Mouse (Mus musculus): ENCODE measurements around the gene Xylt2. TPM values are rescaled to one million over a fixed set of nuclear protein-coding genes. Genes with fewer than 3 reads are reported as not detected.
"Not testable (repeated sequence)": the region's sequence is repeated elsewhere in the genome, so short reads cannot be mapped to it uniquely, and the experiment has no call there.

Gene Xylt2
- polyA plus RNA-seq, 1 experiment from 2014 or later: 13.0 TPM

DNA sequence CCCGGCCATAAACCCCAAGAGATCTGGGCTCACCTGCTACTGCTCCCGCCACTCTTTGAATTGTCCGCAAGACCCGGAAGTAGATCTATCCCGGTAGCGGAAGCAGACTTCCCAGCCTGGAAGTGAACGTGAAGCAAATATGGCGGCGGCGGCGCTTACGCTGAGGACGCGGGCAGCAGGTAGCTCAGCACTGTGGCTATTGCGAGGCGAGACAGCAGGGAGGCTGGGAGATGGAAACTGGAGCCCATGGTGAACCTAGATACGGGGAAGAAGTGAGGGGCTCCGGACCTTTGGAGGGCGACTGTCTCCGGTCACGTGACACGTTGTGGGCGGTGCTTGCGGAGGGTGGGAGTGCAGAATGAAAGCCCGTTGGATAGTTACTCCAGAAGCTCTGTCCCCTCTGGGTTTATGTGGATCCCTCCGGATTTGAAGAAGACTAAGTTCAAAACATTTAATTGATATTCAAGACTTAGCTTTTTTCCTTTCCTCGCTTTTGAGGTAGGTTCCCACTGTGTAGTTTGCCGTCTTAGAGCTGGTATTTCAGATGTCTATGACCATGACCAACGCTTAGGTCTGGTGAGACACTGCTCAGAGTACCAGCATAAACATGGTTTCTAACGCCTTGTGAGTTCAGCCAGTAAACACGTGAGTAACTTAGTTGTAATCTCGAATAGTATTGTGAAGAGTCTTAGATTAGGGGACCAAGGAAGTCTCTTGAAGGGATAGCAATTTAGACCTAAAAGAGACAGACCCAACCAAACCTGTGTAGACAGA lies 23.5 kb downstream of the Xylt2 start, which contains the start of the genes Mrpl27 and Eme1:
Mrpl27 (plus strand) TSS at position 105 of the 774 bp plus-strand sequence.
Eme1 (minus strand) TSS at position 302 of the 774 bp plus-strand sequence.
- Histone ChIP-seq H3K27ac (ENCODE audit: low read depth, low read length) (peak within 1 kb of the TSS; percentile 86), H3K4me2 (ENCODE audit: low read length) (peak within 1 kb of the TSS; percentile 82), H3K9ac (ENCODE audit: low read depth, low read length) (peak within 1 kb of the TSS; percentile 60), H3K4me1 (ENCODE audit: control insufficient read depth, insufficient read depth, low read depth, low read length) (peaks cover 11% of the 10 kb centered on the region), H3K27me3 (replicated peaks; ENCODE audit: control insufficient read depth, insufficient read depth, low read length) (no peaks in the 10 kb centered on the region), H3K9me3 (ENCODE audit: control insufficient read depth, low read length) (no peaks in the 10 kb centered on the region), H3K4me3 (ENCODE audit: low read length) (peak within 1 kb of the TSS; percentile 48), H3K36me3 (ENCODE audit: control insufficient read depth, insufficient read depth, low read length) (no peaks in the 10 kb centered on the region; the same call in 1 of the 2 replicates)
- under 1% methylated on average over 32 of the region's 32 CpGs for WGBS
- peak; percentile 93 for ATAC-seq

DNA sequence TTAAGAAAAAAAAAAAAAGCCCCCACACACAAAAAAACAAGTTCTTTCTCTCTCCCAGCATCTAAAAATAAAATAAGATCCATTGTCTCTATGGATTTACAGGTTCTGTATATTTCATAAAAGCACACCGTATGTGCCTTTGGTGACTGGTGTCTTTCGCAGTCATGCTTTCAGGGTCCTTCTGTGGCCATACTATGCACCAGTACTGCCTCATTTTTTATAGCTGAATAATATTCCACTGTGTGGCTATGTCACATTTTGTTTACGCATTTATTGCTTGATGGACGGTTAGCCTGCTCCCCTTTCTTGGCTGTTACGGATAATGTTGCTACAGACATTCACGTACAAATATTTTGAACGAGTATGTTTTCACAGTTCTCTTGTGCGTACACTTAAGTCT lies 24.3 kb downstream of the Xylt2 start:
- H3K27me3 ChIP-seq (replicated peaks; ENCODE audit: control insufficient read depth, insufficient read depth, low read length): no peaks in the 10 kb centered on the region
- peak overlapping the region; percentile 48 for H3K4me3 ChIP-seq (ENCODE audit: low read length)
- peaks cover 11% of the 10 kb centered on the region for H3K4me1 ChIP-seq (ENCODE audit: control insufficient read depth, insufficient read depth, low read depth, low read length)
- H3K4me2 ChIP-seq (ENCODE audit: low read length): peak overlapping the region; percentile 69
- H3K36me3 ChIP-seq (ENCODE audit: control insufficient read depth, insufficient read depth, low read length): no peaks in the 10 kb centered on the region; the same call in 1 of the 2 replicates
- no peaks in the 10 kb centered on the region for H3K9me3 ChIP-seq (ENCODE audit: control insufficient read depth, low read length)
- 49% methylated on average over 8 of the region's 8 CpGs for WGBS
- ATAC-seq: no peak
- no peak overlapping the region for H3K9ac ChIP-seq (ENCODE audit: low read depth, low read length)
- H3K27ac ChIP-seq (ENCODE audit: low read depth, low read length): no peak overlapping the region

DNA sequence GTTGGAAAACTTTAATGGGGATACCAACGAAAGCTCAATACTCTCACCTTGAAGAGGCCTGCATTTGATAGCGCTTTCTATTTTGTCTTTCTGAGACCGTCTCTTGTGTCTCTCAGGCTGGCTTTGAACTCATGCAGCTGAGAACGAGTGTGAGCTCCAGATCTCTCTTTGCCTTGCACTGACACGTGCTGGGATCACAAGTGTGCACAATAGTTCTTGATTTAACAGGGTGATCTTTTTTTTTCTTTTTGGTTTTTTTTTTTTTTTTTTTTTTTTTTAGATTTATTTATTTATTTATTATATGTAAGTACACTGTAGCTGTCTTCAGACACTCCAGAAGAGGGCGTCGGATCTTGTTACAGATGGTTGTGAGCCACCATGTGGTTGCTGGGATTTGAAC lies 26.1 kb downstream of the Xylt2 start:
- H3K27ac ChIP-seq (ENCODE audit: low read depth, low read length); ATAC-seq: not testable (repeated sequence)
- WGBS: 95% methylated on average over 5 of the region's 7 CpGs

GRCm38 (mm10) chr11:94646457-94646856 lies 30.9 kb downstream of the Xylt2 start:
- H3K27me3 ChIP-seq (replicated peaks; ENCODE audit: control insufficient read depth, insufficient read depth, low read length): no peaks in the 10 kb centered on the region
- H3K27ac ChIP-seq (ENCODE audit: low read depth, low read length): no peak overlapping the region
- no peaks in the 10 kb centered on the region for H3K9me3 ChIP-seq (ENCODE audit: control insufficient read depth, low read length)
- no peak overlapping the region for H3K4me3 ChIP-seq (ENCODE audit: low read length)
- peaks cover 27% of the 10 kb centered on the region for H3K36me3 ChIP-seq (ENCODE audit: control insufficient read depth, insufficient read depth, low read length)
- H3K4me2 ChIP-seq (ENCODE audit: low read length): no peak overlapping the region
- WGBS: 94% methylated on average over 4 of the region's 4 CpGs
- H3K4me1 ChIP-seq (ENCODE audit: control insufficient read depth, insufficient read depth, low read depth, low read length): no peaks in the 10 kb centered on the region
- no peak overlapping the region for H3K9ac ChIP-seq (ENCODE audit: low read depth, low read length)
- ATAC-seq: no peak

More for the DNA sequence above, 26.1 kb downstream of the Xylt2 start:
- not testable (repeated sequence) for H3K9ac ChIP-seq (ENCODE audit: low read depth, low read length); H3K27me3 ChIP-seq (replicated peaks; ENCODE audit: control insufficient read depth, insufficient read depth, low read length); H3K4me3 ChIP-seq (ENCODE audit: low read length); H3K9me3 ChIP-seq (ENCODE audit: control insufficient read depth, low read length); H3K4me2 ChIP-seq (ENCODE audit: low read length); H3K36me3 ChIP-seq (ENCODE audit: control insufficient read depth, insufficient read depth, low read length)
- H3K4me1 ChIP-seq (ENCODE audit: control insufficient read depth, insufficient read depth, low read depth, low read length): peaks cover 11% of the 10 kb centered on the region

DNA sequence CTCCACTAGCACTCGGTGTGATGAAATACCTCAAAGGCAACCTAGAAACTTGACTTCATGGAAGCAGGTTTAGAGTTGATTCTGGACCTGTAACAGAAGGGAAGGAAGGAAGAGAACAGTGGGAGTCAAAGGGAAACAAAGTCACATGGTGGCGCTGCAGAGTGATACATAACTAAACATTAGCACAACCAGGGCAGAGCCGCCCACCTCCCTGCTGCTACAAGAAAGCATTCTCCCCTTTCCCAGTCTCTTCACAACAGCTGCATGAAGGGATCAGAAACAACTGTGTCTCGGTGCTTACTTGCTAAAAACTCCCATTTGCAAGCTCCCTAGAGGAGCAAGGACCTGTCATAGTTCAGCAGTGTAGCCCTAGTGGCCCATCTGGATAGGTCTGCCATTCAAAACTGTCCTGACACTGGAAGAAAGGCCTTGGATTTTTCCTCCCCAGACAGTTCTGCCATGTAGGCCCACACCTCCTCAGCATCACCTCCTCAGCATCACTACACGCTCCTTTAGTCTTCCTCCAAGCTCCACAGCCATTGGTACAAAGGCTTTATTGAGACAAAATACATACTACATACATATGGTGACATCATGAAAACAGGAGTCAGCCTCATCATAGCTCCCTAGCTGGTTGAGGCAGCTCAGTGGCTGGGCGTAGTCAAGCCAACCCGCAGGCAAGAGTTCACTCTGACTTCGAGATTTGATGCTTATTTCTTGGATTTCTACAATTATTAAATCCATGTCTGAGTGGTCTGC lies 32.7 kb downstream of the Xylt2 start:
- H3K4me1 ChIP-seq (ENCODE audit: control insufficient read depth, insufficient read depth, low read depth, low read length): no peaks in the 10 kb centered on the region
- H3K36me3 ChIP-seq (ENCODE audit: control insufficient read depth, insufficient read depth, low read length): peaks cover 37% of the 10 kb centered on the region
- no peaks in the 10 kb centered on the region for H3K27me3 ChIP-seq (replicated peaks; ENCODE audit: control insufficient read depth, insufficient read depth, low read length)
- no peak overlapping the region for H3K9ac ChIP-seq (ENCODE audit: low read depth, low read length)
- H3K27ac ChIP-seq (ENCODE audit: low read depth, low read length): no peak overlapping the region
- H3K4me3 ChIP-seq (ENCODE audit: low read length): no peak overlapping the region
- ATAC-seq: no peak
- no peaks in the 10 kb centered on the region for H3K9me3 ChIP-seq (ENCODE audit: control insufficient read depth, low read length)
- WGBS: 87% methylated on average over 8 of the region's 8 CpGs
- no peak overlapping the region for H3K4me2 ChIP-seq (ENCODE audit: low read length)

DNA sequence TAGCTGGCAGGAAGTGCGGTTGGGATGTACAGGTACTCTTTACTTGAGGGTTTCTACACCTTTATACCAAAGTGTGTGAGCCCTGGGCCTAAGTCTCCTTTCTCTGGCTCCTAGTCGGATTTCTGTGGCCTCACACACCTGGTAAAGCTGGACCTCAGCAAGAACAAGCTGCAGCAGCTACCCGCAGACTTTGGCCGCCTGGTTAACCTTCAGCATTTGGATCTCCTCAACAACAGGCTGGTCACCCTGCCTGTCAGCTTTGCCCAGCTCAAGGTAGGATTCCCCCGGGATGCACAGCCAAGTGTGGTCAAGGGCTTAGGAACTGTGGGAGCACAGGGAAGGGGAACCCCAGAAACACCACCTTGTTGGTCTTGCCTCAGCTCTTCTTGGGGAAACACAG lies 42.9 kb downstream of the Xylt2 start:
- H3K4me2 ChIP-seq (ENCODE audit: low read length): no peak overlapping the region
- H3K36me3 ChIP-seq (ENCODE audit: control insufficient read depth, insufficient read depth, low read length): peaks cover 58% of the 10 kb centered on the region
- no peaks in the 10 kb centered on the region for H3K27me3 ChIP-seq (replicated peaks; ENCODE audit: control insufficient read depth, insufficient read depth, low read length)
- H3K9me3 ChIP-seq (ENCODE audit: control insufficient read depth, low read length): no peaks in the 10 kb centered on the region
- H3K4me3 ChIP-seq (ENCODE audit: low read length): no peak overlapping the region
- H3K4me1 ChIP-seq (ENCODE audit: control insufficient read depth, insufficient read depth, low read depth, low read length): peaks cover 6% of the 10 kb centered on the region
- no peak overlapping the region for H3K9ac ChIP-seq (ENCODE audit: low read depth, low read length)
- ATAC-seq: no peak
- H3K27ac ChIP-seq (ENCODE audit: low read depth, low read length): no peak overlapping the region
- WGBS: 92% methylated on average over 5 of the region's 5 CpGs

DNA sequence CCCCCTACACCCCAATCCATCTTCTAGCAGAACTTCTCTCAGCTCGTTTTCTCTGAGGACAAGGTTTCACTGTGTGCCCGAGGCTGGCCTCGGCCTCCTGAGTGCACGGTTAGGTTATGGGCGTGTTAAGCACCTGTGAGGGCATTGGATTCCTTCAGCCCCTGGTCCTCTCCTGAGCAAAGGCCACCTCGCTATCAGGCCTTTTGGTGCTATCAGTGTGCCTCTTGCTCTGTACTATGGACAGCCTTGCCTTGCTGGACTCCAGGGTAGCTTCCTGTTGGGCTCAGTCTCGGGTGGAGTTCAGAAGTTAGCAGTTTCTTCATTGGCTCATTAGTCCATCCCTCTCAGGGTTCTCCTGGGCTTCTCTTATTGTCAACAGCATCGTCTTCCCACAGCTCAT lies 44.3 kb downstream of the Xylt2 start:
- no peaks in the 10 kb centered on the region for H3K27me3 ChIP-seq (replicated peaks; ENCODE audit: control insufficient read depth, insufficient read depth, low read length)
- no peak for ATAC-seq
- no peak overlapping the region for H3K4me2 ChIP-seq (ENCODE audit: low read length)
- peaks cover 6% of the 10 kb centered on the region for H3K4me1 ChIP-seq (ENCODE audit: control insufficient read depth, insufficient read depth, low read depth, low read length)
- H3K9ac ChIP-seq (ENCODE audit: low read depth, low read length): no peak overlapping the region
- no peak overlapping the region for H3K27ac ChIP-seq (ENCODE audit: low read depth, low read length)
- no peaks in the 10 kb centered on the region for H3K9me3 ChIP-seq (ENCODE audit: control insufficient read depth, low read length)
- 90% methylated on average over 8 of the region's 8 CpGs for WGBS
- H3K4me3 ChIP-seq (ENCODE audit: low read length): no peak overlapping the region
- H3K36me3 ChIP-seq (ENCODE audit: control insufficient read depth, insufficient read depth, low read length): peaks cover 45% of the 10 kb centered on the region

GRCm38 (mm10) chr11:94631969-94632368 lies 45.3 kb downstream of the Xylt2 start:
- WGBS: 96% methylated on average over 5 of the region's 5 CpGs
- Histone ChIP-seq H3K4me2 (ENCODE audit: low read length) (no peak overlapping the region), H3K9me3 (ENCODE audit: control insufficient read depth, low read length) (no peaks in the 10 kb centered on the region), H3K9ac (ENCODE audit: low read depth, low read length) (no peak overlapping the region), H3K27me3 (replicated peaks; ENCODE audit: control insufficient read depth, insufficient read depth, low read length) (no peaks in the 10 kb centered on the region), H3K4me1 (ENCODE audit: control insufficient read depth, insufficient read depth, low read depth, low read length) (peaks cover 6% of the 10 kb centered on the region), H3K27ac (ENCODE audit: low read depth, low read length) (no peak overlapping the region), H3K36me3 (ENCODE audit: control insufficient read depth, insufficient read depth, low read length) (peaks cover 37% of the 10 kb centered on the region), H3K4me3 (ENCODE audit: low read length) (no peak overlapping the region)
- no peak for ATAC-seq

Data from hindbrain, embryonic 16.5 days (tissue).